Mouse (Mus musculus): ENCODE measurements at regions not wholly inside any gene's neighbourhood (a gene's known extent, or its start where the extent isn't known, plus 50 kb on each side); places are given as distances from the start of the nearest gene placed in this dataset.

DNA sequence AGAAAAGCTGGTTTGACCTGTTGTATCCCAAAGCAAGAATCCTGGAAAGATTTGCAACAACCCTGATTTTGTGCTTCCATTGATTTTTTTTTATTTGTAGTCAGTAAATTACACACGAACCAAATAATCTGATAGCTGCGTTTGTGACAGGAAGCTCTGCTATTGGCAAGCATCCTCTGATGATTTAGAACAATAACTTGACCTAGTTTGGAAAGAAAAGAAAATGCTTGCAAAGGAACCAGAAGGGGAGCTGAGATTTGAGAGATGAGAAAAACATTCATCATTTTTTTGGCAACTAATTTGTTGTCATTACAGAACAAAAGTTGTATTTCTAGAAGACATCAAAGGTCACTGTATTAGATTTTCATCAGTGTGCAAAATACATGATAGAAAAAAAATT lies 140.9 kb upstream of the B430218F22Rik start:
- H3K9ac ChIP-seq (ENCODE audit: insufficient read depth, low read depth): no peak overlapping the region

DNA sequence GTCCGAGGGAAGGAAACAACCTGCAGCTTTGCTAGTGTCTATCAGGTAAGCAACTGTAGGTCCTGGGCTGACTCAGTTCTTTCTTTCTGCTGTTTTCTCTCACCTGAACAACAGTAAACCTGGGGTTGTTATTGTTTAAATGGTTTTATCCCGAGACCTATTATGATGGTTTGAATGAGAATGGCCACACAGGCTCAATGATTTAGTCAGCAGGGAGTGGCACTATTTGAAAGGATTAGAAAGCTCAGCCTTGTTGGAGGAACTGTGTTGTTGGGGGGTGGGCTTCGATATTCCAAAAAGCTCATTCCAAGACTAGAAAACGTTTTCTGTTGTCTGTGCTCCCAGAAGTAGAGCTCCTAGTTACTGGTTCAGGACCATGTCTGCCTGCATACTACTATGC lies 126.8 kb upstream of the B430218F22Rik start:
- Histone ChIP-seq H3K27me3 (replicated peaks) (no peaks in the 10 kb centered on the region), H3K36me3 (replicated peaks in 1 of 2; ENCODE audit: control insufficient read depth in 1 of 2, insufficient read depth in 1 of 2, low read length in 1 of 2) (no peaks in the 10 kb centered on the region), H3K27ac (ENCODE audit: insufficient read depth, low read depth) (no peak overlapping the region), H3K4me2 (ENCODE audit: insufficient read depth, low read depth, poor library complexity, severe bottlenecking) (no peak overlapping the region), H3K9me3 (replicated peaks; ENCODE audit: low read length) (no peaks in the 10 kb centered on the region), H3K4me3 (replicated peaks in 1 of 3; ENCODE audit: low read depth in 2 of 3, low read length in 2 of 3, poor library complexity in 1 of 3) (no peak overlapping the region), H3K79me2 (replicated peaks; ENCODE audit: control insufficient read depth, extremely low read depth, insufficient read depth, poor library complexity, severe bottlenecking) (no peaks in the 10 kb centered on the region), H3K4me1 (ENCODE audit: control insufficient read depth in 1 of 2, insufficient read depth in 2 of 2) (peaks cover 0 to 13% of the 10 kb centered on the region in 2 experiments; a peak in 2 of 4 replicates), H3K9ac (ENCODE audit: insufficient read depth, low read depth) (no peak overlapping the region)
- dilution Hi-C loops (cut with MboI; ENCODE audit: extremely low pct_ligation_motif_present, extremely low pct_unique_long_range_greater_than_20kb, low sequenced_read_pairs) (no loop called here), in situ Hi-C loops (cut with MboI; ENCODE audit: low pct_ligation_motif_present, low pct_unique_long_range_greater_than_20kb, low sequenced_read_pairs) (no loop called here)
- TF ChIP-seq JUN (IDR thresholded peaks at IDR 0.05; ENCODE audit: insufficient read depth, low read depth, low read length) (no peak), ZKSCAN1 (IDR thresholded peaks at IDR 0.05; ENCODE audit: borderline replicate concordance, low read depth, low read length) (no peak), MAX (IDR thresholded peaks at IDR 0.05; ENCODE audit: low read length) (no peak), MAFK (IDR thresholded peaks at IDR 0.05; ENCODE audit: insufficient replicate concordance, low read length) (no peak), CHD2 (IDR thresholded peaks at IDR 0.05; ENCODE audit: low read length) (no peak), ELF1 (IDR thresholded peaks at IDR 0.05; ENCODE audit: low read depth, low read length) (no peak), TCF12 (IDR thresholded peaks at IDR 0.05; ENCODE audit: low read depth, low read length) (no peak), JUND (conservative IDR thresholded peaks at IDR 0.05; ENCODE audit: low read depth, low read length) (no peak), CHD1 (IDR thresholded peaks at IDR 0.05; ENCODE audit: low read depth, low read length) (no peak), SMC3 (IDR thresholded peaks at IDR 0.05; ENCODE audit: low read depth, low read length) (no peak), E2F4 (IDR thresholded peaks at IDR 0.05; ENCODE audit: insufficient replicate concordance, low read depth, low read length) (no peak), PAX5 (IDR thresholded peaks at IDR 0.05; ENCODE audit: low read length) (no peak), SIN3A (IDR thresholded peaks at IDR 0.05; ENCODE audit: low read length) (no peak), NELFE (IDR thresholded peaks at IDR 0.05; ENCODE audit: low read depth, low read length) (no peak), MYC (IDR thresholded peaks at IDR 0.05; ENCODE audit: low read depth, low read length) (no peak), IRF4 (IDR thresholded peaks at IDR 0.05; ENCODE audit: low read depth, low read length) (no peak)
- no peak for DNase-seq (ENCODE audit: extremely low read depth)

More for the DNA sequence above, 140.9 kb upstream of the B430218F22Rik start:
- Histone ChIP-seq H3K4me3 (replicated peaks in 1 of 3; ENCODE audit: low read depth in 2 of 3, low read length in 2 of 3, poor library complexity in 1 of 3) (no peak overlapping the region), H3K9me3 (replicated peaks; ENCODE audit: low read length) (no peaks in the 10 kb centered on the region), H3K36me3 (replicated peaks in 1 of 2; ENCODE audit: control insufficient read depth in 1 of 2, insufficient read depth in 1 of 2, low read length in 1 of 2) (no peaks in the 10 kb centered on the region), H3K27ac (ENCODE audit: insufficient read depth, low read depth) (no peak overlapping the region), H3K79me2 (replicated peaks; ENCODE audit: control insufficient read depth, extremely low read depth, insufficient read depth, poor library complexity, severe bottlenecking) (no peaks in the 10 kb centered on the region), H3K4me1 (ENCODE audit: control insufficient read depth in 1 of 2, insufficient read depth in 2 of 2) (no peaks in the 10 kb centered on the region), H3K27me3 (replicated peaks) (no peaks in the 10 kb centered on the region), H3K4me2 (ENCODE audit: insufficient read depth, low read depth, poor library complexity, severe bottlenecking) (no peak overlapping the region)
- in situ Hi-C loops (cut with MboI; ENCODE audit: low pct_ligation_motif_present, low pct_unique_long_range_greater_than_20kb, low sequenced_read_pairs): no loop called here
- dilution Hi-C loops (cut with MboI; ENCODE audit: extremely low pct_ligation_motif_present, extremely low pct_unique_long_range_greater_than_20kb, low sequenced_read_pairs): no loop called here
- TF ChIP-seq NELFE (IDR thresholded peaks at IDR 0.05; ENCODE audit: low read depth, low read length) (no peak), HCFC1 (IDR thresholded peaks at IDR 0.05; ENCODE audit: low read depth, low read length) (no peak), ZMIZ1 (IDR thresholded peaks at IDR 0.05; ENCODE audit: low read depth, low read length) (no peak), ZKSCAN1 (IDR thresholded peaks at IDR 0.05; ENCODE audit: borderline replicate concordance, low read depth, low read length) (no peak), ZNF384 (IDR thresholded peaks at IDR 0.05; ENCODE audit: low read depth, low read length) (no peak)
- no peak for DNase-seq (ENCODE audit: extremely low read depth)
